Mouse (Mus musculus) kidney, postnatal 36 days (tissue): Measurements from ENCODE around the gene Ttc23.

Experiments
- DNase-seq, 2 experiments: peaks; one replicate each; pipeline ENCODE4 v3.0.0; 2021 to 2022; ENCODE audit warnings: mixed read lengths in 2 of 2

The Ttc23 gene

DNA sequence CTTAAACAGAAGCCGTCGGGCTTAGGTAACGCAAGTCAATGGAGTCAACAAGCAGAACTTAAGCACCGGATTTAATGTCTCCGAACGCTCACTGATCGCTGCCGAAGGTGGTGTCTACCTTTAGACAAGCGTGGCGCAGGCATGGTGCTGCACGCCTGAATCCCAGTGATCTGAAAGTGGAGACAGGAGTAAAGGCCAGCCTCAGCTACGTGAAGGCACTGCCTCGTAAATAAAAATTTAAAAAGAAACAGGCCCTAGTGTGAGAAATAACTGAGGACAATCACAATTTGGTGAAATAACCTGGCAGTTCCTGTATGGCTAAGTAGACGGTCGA lies 1.6 kb upstream of the Ttc23 start:
- no peak for DNase-seq

DNA sequence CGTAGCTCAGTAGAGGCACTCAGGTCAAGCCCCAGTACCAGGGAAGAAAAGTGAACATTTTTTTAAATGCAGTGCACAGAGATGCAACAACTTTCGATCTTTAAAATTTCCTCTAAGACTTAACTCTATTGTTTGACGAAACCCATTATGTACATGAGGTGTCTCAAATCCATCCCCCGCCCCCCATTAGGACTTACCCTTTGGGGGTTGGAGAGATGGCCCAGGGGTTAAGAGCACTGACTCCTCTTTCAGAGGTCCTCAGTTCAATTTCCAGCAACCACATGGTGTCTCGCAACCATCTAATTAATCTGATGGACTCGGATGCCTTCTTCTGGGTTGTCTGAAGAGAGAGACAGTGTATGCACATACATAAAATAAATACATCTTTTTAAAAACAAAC lies 1.1 kb upstream of the Ttc23 start:
- no peak for DNase-seq

DNA sequence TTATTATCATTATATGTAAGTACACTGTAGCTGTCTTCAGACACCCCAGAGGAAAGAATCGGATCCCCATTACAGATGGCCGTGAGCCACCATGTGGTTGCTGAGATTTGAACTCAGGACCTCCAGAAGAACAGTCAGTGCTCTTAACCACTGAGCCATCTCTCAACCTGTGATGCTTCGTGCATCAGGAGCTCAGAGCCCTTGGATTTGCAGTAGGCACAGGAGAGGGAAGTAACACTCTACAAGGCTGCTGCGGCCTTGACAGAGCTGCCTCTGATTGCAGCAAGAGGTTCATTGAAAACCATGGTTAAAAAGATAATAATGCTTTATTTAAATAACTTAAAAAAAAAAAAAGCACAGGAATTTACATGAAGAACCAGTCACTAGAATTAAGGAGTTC lies 1.2 kb downstream of the Ttc23 start:
- no peak for DNase-seq

DNA sequence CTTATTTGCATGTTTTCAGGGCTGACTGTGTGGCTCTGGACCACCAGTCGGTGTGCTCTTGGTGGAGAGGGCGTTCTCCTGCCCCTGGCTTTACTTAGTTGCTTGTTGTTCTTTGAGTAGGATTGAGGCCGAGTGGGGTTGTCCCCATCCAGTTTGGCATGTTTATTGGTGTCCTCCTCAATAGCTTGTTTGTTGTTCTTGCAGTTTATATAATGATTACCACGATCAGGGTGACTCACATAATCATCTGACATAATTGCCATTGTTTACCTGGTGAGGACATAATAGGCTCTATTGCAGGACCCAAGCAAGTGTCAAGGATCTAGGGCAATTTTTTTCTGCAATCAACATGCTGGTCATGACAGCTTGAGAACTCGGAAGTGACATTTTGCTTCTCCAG lies 5.0 kb downstream of the Ttc23 start:
- DNase-seq, result no peak

DNA sequence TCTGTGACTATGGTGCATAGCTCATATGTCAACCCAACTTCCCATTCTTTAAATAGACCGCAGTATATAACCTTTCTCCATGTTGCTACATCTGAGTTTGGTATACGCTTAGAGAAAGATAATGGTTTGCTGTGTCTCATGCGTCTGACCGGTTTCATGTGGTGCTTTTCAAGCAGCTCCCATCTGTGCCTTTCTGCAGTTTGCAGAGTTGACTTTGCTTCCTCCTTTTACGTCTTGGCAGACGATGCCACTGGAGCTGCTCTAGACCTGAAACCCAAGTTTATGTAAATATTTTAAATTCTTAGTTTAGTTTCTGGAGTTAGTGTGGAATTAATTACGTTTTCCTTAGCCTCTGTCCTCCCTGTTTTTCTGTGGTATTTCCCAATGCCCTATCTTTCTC lies 7.5 kb downstream of the Ttc23 start:
- no peak for DNase-seq

DNA sequence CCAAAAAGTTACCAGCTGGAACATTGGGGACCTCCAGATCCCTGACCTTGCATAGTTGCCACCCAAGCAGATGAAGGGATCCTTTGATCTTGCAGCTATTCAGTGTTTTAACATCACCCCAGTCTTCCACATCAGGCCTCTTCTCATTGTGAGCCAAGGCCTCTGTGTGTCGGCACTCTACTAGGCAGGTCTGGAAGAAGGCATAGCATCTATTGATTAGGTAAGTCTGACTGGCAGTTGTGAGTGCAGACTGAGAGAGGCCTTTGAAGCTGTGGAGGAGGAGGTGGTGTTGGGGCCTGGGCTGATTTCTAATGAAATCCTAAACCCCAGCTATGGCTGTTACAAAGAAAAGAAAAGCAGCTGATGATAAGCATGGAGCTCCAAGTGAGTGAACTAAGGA lies 8.0 kb downstream of the Ttc23 start:
- peak in 1 of 2 experiments; percentile 29 for DNase-seq

DNA sequence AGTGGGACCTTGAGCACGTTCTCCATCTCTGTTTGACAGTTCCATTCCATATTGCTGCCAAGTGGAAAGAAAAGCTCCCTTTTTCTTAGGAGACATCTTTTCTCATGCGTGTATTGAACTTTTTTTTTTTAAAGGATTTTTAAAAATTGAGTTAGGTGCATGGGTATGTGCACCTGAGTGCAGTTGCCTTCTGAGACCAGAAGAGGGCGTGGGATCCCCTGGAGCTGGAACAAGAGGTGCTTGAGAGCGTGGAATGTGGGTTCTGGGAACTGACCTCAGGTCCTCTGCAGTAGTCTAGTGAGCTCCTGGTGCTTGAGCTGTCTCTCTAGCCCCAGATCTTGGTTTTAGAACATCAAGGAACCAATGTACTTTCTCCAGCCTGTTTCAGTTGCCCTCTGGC lies 10.9 kb downstream of the Ttc23 start:
- DNase-seq, result no peak

DNA sequence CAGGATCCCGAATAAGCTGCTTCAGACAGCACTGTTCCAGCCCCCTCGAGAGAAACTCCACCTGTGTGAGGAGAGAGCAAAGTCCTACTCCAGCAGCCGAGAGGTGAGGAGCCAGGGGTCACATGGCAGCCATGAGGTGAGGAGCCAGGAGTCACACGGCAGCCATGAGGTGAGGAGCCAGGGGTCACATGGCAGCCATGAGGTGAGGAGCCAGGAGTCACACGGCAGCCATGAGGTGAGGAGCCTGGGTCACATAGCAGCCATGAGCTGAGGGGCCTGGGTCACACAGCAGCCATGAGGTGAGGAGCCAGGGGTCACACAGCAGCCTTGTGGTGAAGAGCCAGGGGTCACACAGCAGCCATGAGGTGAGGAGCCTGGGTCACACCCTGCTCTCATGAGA lies 15.2 kb downstream of the Ttc23 start:
- peak; percentile 56 to 69 for DNase-seq

DNA sequence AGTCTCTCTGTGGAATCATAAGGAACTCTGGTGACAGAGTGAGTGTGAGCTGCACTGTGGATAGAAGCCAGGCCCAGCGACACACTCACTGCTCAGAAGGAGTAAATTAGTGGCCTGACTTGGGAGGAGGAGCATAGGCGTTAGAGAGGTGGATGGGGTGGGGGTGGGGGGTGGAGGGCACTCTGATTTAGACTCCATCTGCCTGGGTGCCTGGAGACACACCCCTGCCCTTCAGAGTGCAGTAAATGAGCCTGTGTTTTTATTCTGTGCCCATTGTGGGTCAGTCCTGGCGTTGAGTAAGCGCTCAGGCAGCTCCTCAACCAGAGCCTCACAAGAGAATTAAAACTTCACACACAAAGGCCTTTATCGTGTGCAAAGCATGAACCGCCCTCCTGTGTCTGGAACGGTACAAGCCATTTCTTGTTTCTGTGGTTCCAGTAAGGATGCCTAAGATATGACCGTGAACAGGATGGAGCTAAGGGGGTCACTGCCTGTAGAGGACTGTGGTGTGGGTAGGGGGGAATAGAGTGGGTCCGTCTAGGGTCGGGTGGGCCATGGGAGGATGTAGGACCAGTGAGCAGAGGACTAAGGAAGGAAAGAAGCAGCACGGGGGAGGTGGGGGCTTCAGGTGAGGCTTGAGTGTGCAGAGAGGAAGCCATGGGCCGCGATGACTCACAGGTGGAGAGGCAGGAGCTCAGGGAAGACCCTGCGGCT lies 16.9 kb downstream of the Ttc23 start:
- no peak for DNase-seq

DNA sequence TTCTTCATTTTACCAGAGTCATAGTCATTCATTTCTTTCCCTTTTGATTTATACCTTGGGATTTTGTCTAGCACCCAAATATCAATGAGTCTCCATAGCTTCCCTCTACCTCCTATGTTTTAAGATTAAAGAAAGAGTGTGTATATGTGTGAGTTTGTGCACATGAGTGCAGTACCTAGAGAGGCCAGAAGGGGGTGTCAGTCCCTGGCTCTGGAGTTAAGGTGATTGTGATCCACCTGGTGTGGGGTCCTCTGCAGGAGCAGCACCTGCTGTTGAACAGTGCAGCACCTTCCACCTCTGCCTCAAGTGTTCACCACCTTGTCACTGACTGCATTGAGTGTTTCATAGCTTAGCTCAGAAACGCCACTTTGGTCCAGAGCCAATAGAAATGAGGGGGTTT lies 23.8 kb downstream of the Ttc23 start:
- DNase-seq, result no peak

DNA sequence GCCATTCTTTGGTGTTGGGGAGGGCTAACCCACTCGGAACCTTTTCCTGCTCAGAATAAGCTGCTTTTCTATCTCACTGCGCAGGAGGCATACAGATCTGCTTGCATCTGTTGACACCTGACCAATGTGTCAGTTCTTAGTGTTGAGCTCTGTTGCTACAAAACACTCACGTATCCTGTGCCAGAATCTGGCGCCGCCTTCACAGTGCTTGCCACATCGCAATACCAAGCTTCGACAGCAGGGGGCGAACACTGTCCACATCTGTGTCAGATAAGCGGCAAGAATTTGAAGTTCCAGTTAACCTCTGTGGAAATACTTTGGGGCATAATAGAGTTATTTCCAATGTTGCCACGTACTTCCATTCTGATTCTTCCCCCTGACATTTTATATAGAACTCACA lies 25.4 kb downstream of the Ttc23 start:
- peak; percentile 93 to 98 for DNase-seq

DNA sequence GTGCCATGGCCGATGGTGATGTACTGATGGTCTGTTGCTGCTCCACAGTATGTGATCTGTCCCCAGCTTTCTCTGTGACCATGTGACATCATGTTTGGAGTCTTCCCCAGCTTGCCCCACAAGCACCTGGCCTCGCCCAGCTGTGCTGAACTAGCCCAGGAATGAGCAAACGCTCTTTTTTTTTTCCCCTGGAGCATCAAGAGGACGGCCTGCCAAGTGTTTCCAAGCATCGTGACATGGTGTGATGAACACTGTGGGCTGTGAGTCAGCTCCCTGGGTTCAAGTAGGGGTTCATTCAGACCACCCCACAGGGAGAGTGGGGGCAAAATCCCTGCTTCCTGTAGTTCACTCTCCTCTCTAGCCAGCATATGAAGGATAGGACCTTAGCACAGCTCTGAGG lies 26.4 kb downstream of the Ttc23 start:
- no peak for DNase-seq

DNA sequence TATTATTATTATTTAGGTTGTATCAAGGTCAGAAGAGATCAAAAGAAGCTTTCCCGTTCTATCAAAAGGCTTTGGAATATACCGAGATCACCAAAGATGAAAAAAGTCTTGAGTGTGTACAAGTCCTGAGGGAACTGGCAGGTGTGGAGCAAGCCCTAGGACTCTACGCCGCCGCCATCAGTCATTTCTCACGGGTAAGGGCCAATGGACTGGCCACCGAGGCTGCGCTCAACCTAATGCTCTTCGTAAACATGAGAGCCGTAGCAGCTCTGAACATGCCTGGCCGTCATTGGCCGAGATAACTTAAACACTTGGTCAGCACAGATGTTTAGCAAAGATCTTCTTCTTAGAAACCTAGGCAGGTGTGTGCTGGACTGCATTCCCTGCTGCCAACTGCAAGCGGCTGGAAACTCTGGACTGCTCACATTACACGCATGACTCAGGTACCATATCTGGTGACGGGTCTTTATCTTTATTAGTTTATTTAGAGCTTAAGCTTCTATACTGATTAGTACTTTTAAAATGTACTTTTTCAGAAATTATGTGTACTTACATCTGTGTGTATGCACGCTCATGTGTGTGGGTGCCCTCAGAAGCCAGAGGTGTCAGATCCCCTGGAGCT lies 31.8 kb downstream of the Ttc23 start:
- DNase-seq, result no peak

DNA sequence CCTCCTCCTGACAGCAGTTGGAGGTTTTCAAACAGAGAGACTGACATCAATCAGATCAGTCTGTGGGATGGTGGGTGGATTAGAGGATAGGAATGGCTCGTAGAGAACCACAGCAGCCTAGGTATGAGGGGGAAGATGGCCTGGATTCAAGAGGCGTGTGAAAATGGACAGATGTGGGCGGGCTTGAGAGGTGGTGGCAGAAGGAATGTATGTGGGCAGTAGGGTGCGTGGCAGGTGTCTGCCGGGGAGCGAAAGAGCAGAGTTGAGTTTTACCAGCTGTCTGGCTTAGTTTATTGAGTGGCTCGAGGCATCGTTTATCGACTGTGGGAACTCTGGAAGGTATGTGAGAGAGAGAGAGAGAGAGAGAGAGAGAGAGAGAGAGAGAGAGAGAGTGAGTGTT lies 33.9 kb downstream of the Ttc23 start:
- DNase-seq, result no peak

DNA sequence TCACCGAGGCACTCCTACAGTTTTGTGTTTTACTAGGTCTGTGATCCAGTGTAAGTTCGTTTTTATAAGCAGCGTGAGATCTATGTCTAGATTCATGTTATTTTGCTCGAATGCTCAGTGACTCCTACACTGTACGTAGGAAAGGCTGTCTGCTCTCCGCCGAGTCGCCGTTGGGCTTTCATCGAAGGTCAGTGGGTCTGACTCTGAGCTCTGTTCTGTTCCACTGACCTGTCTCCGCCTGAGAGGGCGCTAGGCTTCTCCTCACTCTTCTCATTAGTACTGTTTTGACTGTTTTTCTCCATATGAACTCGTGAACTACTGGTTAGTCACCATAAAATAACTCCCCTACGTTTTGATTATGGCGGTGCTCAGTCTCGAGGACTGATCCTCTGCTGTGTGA lies 35.8 kb downstream of the Ttc23 start:
- DNase-seq, result no peak

DNA sequence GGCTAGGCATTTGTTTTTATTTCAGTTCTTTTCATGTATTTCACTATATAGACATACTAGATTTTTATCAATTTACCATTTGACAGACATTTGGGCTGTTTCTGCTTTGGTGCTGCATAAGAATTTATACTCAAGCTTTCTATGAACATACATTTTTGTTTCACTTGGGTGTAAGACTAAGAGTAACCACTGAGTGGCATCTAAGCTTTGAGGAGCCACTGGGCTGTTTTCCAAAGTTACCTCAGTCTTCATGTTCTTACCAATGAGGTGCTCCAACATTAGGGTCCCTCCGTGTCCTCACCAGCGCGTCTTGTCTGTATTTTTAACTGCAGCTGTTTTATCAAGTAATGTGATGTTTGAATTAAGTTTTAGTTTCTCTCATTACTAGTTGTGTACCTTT lies 39.3 kb downstream of the Ttc23 start:
- DNase-seq, result no peak

DNA sequence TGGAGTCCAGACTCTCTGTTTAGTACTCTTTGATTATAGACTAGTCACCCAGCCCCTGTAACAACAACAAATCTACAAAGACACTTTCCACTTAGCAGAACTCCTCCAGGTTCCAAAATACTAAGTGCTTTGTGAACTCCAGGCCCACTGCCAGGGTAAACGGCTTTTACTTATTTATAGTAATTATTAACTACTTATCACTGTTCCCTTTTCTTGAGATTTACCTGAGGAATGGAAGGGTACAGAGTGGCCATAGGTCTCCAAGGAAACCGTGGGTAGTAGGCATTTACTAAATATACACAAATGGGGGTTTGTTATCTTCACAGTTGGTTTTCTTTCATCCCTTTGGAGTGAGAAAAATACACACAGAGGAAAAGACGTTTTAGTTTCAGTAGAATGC lies 41.1 kb downstream of the Ttc23 start:
- peak; percentile 63 to 64 for DNase-seq

DNA sequence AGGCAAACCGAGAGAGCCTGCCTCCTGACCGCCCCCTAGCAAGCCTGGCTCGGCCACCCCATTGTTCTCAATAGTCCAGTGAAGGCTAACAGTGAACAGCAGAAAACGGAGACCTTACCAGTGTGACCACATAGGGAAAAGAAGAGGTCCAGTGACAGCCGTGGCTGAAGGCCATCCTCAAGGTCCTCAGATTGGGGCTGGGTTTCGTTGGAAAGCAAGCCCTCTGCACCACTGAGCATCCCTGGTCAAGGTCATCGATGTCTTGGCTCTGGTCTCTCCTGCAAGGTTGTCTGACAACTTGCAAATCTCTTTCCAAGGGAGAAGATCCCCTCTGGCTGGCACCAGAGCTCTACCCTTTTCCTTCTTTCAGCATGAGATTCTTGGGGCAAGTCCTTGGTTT lies 42.6 kb downstream of the Ttc23 start:
- no peak for DNase-seq

DNA sequence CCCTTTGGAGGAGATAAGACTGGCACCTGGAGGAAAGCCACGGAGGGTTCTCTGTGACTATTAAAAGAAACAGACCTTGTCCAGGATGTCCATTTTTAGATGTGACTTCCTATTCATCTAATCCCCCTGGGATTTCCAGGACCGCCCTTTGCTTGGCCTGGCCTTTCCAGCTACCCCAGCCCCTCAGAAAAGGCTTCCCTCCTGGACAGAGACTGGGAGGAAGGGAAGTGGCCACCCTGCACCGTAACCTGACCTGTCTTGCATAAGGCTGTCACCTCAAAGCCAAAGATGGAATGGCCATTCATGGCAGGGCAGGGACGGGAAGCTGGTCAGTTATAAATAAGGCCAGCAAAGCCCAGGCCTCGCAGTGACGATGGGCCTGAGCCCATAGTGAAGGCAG lies 43.8 kb downstream of the Ttc23 start:
- peak; percentile 54 to 74 for DNase-seq

DNA sequence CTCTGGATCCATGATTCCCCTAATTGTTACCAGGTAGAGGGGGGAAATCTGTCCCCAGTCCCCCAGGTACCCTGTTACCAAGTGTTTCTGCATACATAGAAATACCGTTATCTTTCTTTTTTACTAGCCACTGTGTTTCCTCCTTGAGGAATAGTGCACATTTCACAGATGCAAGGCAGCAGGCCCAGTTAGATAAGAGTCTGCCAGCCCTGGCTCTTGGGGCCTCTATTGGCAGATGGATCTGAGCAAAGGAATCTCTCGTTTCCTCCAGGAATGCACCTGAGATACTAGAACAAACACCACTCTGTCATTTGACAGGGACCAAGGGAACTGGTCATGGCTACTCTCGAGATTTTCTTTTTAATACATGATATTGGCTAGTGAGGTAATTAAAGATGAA lies 44.9 kb downstream of the Ttc23 start:
- no peak for DNase-seq

DNA sequence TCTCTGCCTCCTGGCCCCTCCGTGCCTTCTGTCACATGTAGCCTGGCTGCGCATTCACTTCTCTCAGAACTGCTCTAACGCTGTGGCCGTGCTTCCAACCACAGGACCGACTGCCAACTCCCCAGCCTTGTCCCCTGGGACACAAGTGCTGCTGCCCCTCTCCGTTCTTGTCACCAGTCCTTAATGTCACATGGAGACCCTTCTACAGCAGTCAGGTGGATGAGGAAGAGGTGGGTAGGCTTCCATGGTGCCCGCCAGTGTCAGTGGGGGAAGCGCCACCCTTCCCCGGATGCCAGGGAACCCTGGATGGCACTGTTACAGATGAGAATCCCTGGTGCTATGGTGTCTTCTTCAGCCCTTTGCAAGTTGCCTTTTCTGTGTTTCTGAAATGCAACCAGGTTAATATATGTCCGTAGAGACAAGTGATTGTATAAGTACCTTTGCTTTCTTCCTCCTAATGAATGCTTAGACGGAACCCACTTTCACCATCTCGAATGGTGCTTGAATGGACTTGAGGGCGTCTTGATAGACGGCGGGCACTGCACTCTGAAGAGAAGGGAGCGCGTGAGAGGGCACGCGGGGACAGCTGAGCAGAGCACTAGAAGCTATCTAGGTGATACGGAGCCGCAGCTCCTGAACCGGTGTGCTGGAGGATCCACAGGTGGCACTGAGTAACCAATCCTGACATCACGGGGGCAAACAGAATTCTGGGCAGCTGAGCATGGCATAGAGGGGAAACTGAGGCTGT lies 45.8 kb downstream of the Ttc23 start:
- no peak for DNase-seq

DNA sequence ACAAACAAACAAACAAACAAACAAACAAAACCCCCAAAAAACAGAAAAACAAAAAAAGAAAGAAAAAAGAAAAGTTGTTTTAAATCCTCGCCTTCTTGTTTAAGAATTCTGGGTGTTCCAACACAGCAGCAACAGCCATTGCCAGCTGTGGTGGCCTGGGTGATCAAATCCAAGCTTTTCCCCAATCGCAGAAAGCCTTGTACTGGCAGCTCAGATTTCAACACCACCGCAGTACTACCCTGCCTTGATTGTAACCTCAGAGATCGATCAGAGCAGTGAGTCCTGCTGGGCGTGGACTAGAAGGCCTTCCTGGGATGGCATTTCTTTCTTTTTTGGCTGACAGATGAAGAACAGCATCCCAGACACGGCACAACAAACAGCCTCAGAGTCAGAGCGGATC lies 48.7 kb downstream of the Ttc23 start:
- no peak for DNase-seq

DNA sequence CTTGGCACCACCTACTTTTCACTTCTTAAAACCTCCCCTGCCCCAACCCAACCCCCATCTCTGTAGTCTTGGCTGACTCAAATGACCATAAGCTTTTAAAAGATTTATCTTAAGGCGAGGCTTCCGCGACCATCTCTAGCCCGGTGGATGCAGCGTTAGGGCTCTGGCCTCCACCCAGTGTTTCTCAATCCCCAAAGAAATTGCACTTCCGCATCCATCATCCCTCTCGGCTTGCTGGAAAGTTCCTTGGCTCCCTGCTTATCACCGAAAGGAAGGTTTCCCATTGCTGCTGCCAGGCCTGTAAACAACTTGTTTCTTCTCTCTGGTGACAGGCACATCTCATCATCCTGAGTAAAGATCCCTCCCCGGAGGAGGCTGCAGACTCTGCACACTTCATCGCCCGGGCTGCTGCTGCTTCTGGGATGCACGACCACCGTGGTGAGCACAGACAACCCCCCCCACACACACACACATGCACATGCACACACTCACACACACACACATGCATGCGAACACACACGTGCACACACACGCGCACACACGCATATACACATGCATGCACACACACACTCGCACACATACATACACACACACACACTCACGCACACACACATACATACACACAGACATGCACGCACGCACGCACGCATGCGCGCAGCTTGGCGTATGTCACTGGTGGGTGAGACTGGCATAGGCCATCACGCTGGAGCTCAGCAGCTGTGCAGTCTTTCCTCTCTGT lies 50.9 kb downstream of the Ttc23 start:
- DNase-seq, result no peak

DNA sequence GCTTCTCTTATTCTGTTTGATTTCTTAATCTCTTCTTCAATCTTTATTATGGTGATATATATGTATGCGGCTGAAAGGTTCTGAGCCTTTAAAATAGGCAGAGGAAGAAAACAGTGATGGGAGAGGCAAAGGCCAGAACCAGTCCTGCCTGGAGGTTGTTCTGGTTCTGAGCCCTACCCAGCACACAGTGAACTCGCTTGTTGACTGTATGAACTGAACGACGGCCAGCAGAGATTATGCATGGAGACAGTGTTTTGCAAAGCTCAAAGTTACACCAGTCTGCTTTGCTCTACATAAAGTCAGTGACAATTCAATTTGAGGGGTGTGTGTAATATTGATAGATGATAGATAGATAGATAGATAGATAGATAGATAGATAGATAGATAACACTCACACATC lies 52.1 kb downstream of the Ttc23 start:
- no peak for DNase-seq
